Mouse (Mus musculus) A20 (cell line): ENCODE measurements around the gene Zbtb18.

Source experiments
- DNase-seq: peaks from one replicate; pipeline ENCODE4 v3.0.0-alpha.2; 2011; ENCODE audit warnings: low read depth, low spot score

Zbtb18 gene

GRCm38 (mm10) chr1:177479356-177480004, 37.3 kb downstream of the Zbtb18 start:
- no peak for DNase-seq

- DNase-seq, result no peak
Measured at GRCm38 (mm10) chr1:177483612-177484011, 41.5 kb downstream of the Zbtb18 start.

- DNase-seq, result no peak
Measured at GRCm38 (mm10) chr1:177484280-177484679, 42.1 kb downstream of the Zbtb18 start.

GRCm38 (mm10) chr1:177484680-177485079, 42.5 kb downstream of the Zbtb18 start:
- DNase-seq, result no peak

- DNase-seq, result peak; percentile 46
Measured at GRCm38 (mm10) chr1:177489844-177490243, 47.7 kb downstream of the Zbtb18 start.

GRCm38 (mm10) chr1:177490808-177491207, 48.7 kb downstream of the Zbtb18 start:
- DNase-seq, result no peak

GRCm38 (mm10) chr1:177491280-177491679, 49.1 kb downstream of the Zbtb18 start:
- no peak for DNase-seq

GRCm38 (mm10) chr1:177494306-177494705, 52.2 kb downstream of the Zbtb18 start:
- DNase-seq, result no peak

- no peak for DNase-seq
Measured at GRCm38 (mm10) chr1:177494913-177495542, 52.9 kb downstream of the Zbtb18 start.
